Mouse (Mus musculus) liver, embryonic 15.5 days (tissue): ENCODE results near the gene Sostdc1. TPM values are rescaled to one million over a fixed set of nuclear protein-coding genes. Genes with fewer than 3 reads are reported as not detected.

Experiments used
- ATAC-seq: fragments of 200-750 bp; cut with Nextera tagmentation; 2 replicates; pipeline ENCODE4 v1.8.0; 2017; ENCODE audit warnings: moderate number of reproducible peaks, mild to moderate bottlenecking, moderate library complexity; ENCODE audit not compliant: insufficient read depth
- H3K27ac ChIP-seq: fragments of 300-500 bp; sonication (generic); replicated peaks from 2 replicates; pipeline ENCODE4 v1.5.1; 2015; ENCODE audit warnings: mild to moderate bottlenecking, inconsistent platforms
- H3K27me3 ChIP-seq: fragments of 300-500 bp; sonication (generic); 2 replicates; pipeline ENCODE4 v1.6.1; 2015; ENCODE audit warnings: mild to moderate bottlenecking, inconsistent platforms
- H3K36me3 ChIP-seq: fragments of 300-500 bp; sonication (generic); replicated peaks from 2 replicates; pipeline ENCODE4 v1.6.1; 2015; ENCODE audit warnings: moderate library complexity, mild to moderate bottlenecking, inconsistent platforms
- H3K4me1 ChIP-seq: fragments of 300-500 bp; sonication (generic); replicated peaks from 2 replicates; pipeline ENCODE4 v1.6.1; 2015; ENCODE audit warnings: inconsistent platforms
- H3K4me2 ChIP-seq: fragments of 300-500 bp; sonication (generic); 2 replicates; pipeline ENCODE4 v1.6.1; 2015; ENCODE audit warnings: moderate library complexity, mild to moderate bottlenecking, inconsistent platforms
- H3K4me3 ChIP-seq: fragments of 300-500 bp; sonication (generic); replicated peaks from 2 replicates; pipeline ENCODE4 v1.5.1; 2015; ENCODE audit warnings: mild to moderate bottlenecking, inconsistent platforms
- H3K9ac ChIP-seq: fragments of 300-500 bp; sonication (generic); 2 replicates; pipeline ENCODE4 v1.6.1; 2015; ENCODE audit warnings: moderate library complexity, mild to moderate bottlenecking, inconsistent platforms
- H3K9me3 ChIP-seq: fragments of 300-500 bp; sonication (generic); replicated peaks from 2 replicates; pipeline ENCODE4 v1.6.1; 2016; ENCODE audit warnings: inconsistent platforms
- WGBS: fragments of 180-500 bp; shearing (Covaris S2); methylation state at CpG from one replicate; pipeline ENCODE4 v1.1.7; 2015; ENCODE audit warnings: mixed read lengths; ENCODE audit not compliant: insufficient replicate concordance; 5-methylcytosine and 5-hydroxymethylcytosine counted together
- polyA plus RNA-seq: library from polyadenylated mRNA; unstranded; fragments of >200 nt; fragmentation: Nextera tagmentation; extraction: Ambion mirVana; gene quantifications from 2 replicates; pipeline ENCODE4 v1.2.1, GENCODE M21; 2015

Gene Sostdc1
- polyA plus RNA-seq, 1 experiment from 2014 or later, result 0.13 TPM

DNA sequence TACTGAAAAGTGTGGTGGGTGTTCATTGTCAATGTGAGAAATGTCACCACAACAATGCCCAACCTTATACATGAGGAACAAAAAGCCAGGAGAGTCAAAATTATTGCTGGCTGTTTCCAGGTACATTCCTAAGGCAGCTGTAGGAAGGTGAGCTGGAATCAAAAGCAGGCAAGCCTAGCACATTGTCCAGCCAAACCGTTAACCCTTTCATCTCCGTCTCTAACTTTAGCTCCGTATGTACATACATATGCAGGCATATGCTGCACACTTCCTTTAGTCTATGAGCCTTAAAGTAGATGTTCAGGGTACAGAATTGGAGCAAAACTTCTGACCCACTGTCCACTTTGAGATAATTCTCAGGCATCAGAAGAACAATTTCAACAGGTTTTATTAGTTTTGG, 1.6 kb downstream of the Sostdc1 start:
- H3K36me3 ChIP-seq, result no peaks in the 10 kb centered on the region
- no peaks in the 10 kb centered on the region for H3K4me1 ChIP-seq
- no peak overlapping the region for H3K4me2 ChIP-seq
- H3K9ac ChIP-seq, result no peak overlapping the region
- peaks cover 28% of the 10 kb centered on the region for H3K27me3 ChIP-seq
- H3K4me3 ChIP-seq, result no peak overlapping the region
- no peak overlapping the region for H3K27ac ChIP-seq
- 75% methylated on average over 3 of the region's 3 CpGs for WGBS
- ATAC-seq, result no peak
- H3K9me3 ChIP-seq, result no peaks in the 10 kb centered on the region

- 58% methylated on average over 3 of the region's 3 CpGs for WGBS
- no peak for ATAC-seq
- H3K9me3 ChIP-seq, result no peaks in the 10 kb centered on the region
- H3K9ac ChIP-seq, result no peak overlapping the region
- H3K4me1 ChIP-seq, result no peaks in the 10 kb centered on the region
- H3K4me3 ChIP-seq, result no peak overlapping the region
- no peak overlapping the region for H3K4me2 ChIP-seq
- no peak overlapping the region for H3K27ac ChIP-seq
- H3K36me3 ChIP-seq, result no peaks in the 10 kb centered on the region
- H3K27me3 ChIP-seq, result peaks cover 28% of the 10 kb centered on the region
These were observed 2.1 kb downstream of the Sostdc1 start for GRCm38 (mm10) chr12:36316056-36316455.

DNA sequence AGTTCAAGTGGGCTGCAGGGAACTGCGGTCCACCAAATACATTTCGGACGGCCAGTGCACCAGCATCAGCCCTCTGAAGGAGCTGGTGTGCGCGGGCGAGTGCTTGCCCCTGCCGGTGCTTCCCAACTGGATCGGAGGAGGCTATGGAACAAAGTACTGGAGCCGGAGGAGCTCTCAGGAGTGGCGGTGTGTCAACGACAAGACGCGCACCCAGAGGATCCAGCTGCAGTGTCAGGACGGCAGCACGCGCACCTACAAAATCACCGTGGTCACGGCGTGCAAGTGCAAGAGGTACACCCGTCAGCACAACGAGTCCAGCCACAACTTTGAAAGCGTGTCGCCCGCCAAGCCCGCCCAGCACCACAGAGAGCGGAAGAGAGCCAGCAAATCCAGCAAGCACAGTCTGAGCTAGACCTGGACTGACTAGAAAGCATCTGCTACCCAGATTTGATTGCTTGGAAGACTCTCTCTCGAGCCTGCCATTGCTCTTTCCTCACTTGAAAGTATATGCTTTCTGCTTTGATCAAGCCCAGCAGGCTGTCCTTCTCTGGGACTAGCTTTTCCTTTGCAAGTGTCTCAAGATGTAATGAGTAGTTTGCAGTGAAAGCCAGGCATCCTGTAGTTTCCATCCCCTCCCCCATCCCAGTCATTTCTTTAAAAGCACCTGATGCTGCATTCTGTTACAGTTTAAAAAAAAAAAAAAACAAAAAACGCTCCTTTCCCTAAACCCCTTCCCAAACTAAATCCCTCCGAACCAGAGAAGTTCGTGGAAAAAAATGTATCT, 3.3 kb downstream of the Sostdc1 start:
- Histone ChIP-seq H3K9me3 (no peaks in the 10 kb centered on the region), H3K27ac (no peak overlapping the region), H3K27me3 (peaks cover 28% of the 10 kb centered on the region), H3K36me3 (no peaks in the 10 kb centered on the region), H3K4me3 (peak overlapping the region; percentile 34), H3K9ac (no peak overlapping the region), H3K4me2 (peak overlapping the region; percentile 61), H3K4me1 (no peaks in the 10 kb centered on the region)
- ATAC-seq, result no peak
- 6% methylated on average over 30 of the region's 30 CpGs for WGBS

DNA sequence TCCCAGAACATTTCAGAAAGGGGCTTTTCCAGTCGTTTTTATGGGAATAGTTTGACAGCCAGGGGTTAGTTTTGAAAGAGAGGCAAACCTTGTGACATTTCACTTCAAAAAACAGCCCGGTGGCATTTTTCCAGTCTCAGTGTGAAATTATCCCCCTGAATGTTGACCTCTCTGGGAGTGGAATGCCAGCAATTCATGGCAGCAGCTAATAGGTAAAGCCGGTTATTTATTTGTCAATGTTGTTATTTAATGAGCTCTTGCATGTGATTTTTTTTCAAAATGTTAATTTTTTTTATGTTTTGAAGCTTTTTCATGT, 3.8 kb downstream of the Sostdc1 start:
- no peak overlapping the region for H3K4me2 ChIP-seq
- ATAC-seq, result no peak
- H3K9me3 ChIP-seq, result no peaks in the 10 kb centered on the region
- no peak overlapping the region for H3K9ac ChIP-seq
- WGBS, result 30% methylated on average over 3 of the region's 3 CpGs
- H3K4me1 ChIP-seq, result no peaks in the 10 kb centered on the region
- no peak overlapping the region for H3K4me3 ChIP-seq
- peaks cover 28% of the 10 kb centered on the region for H3K27me3 ChIP-seq
- no peak overlapping the region for H3K27ac ChIP-seq
- H3K36me3 ChIP-seq, result no peaks in the 10 kb centered on the region

GRCm38 (mm10) chr12:36326101-36326521, 12.2 kb downstream of the Sostdc1 start:
- H3K9ac ChIP-seq, result no peak overlapping the region
- H3K36me3 ChIP-seq, result no peaks in the 10 kb centered on the region
- no peak overlapping the region for H3K4me3 ChIP-seq
- H3K4me2 ChIP-seq, result no peak overlapping the region
- 66% methylated on average over 4 of the region's 4 CpGs for WGBS
- no peaks in the 10 kb centered on the region for H3K9me3 ChIP-seq
- ATAC-seq, result no peak
- no peaks in the 10 kb centered on the region for H3K4me1 ChIP-seq
- H3K27ac ChIP-seq, result no peak overlapping the region
- H3K27me3 ChIP-seq, result no peaks in the 10 kb centered on the region

- no peaks in the 10 kb centered on the region for H3K9me3 ChIP-seq
- no peaks in the 10 kb centered on the region for H3K27me3 ChIP-seq
- H3K9ac ChIP-seq, result no peak overlapping the region
- ATAC-seq, result no peak
- no peaks in the 10 kb centered on the region for H3K4me1 ChIP-seq
- H3K4me3 ChIP-seq, result no peak overlapping the region
- no peak overlapping the region for H3K4me2 ChIP-seq
- no peak overlapping the region for H3K27ac ChIP-seq
- WGBS, result 50% methylated on average over 1 of the region's 1 CpGs
- no peaks in the 10 kb centered on the region for H3K36me3 ChIP-seq
These were observed 18.7 kb downstream of the Sostdc1 start for GRCm38 (mm10) chr12:36332676-36333075.

DNA sequence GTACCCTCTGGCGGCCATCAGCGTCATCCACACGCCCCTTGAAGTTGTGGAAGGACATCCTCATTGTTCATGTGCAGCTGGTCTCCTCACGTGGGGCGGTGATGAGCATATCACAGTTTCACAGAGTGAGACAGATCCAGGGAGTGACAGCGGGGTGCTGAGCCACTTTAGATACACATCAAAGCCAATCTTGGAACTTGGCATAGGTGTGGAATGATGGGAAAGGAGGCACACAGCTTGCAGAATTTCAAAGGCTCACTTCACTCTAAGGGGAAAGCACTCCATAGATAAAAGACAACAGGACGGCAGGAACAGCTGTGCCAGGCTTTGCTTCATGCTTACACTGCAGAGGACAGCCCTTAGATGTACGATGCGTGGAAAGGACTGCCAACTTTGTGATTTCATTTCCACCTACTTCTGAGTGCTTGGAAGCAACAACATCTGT, 19.9 kb downstream of the Sostdc1 start:
- WGBS, result 51% methylated on average over 9 of the region's 9 CpGs
- H3K9me3 ChIP-seq, result no peaks in the 10 kb centered on the region
- H3K27ac ChIP-seq, result no peak overlapping the region
- ATAC-seq, result no peak
- H3K9ac ChIP-seq, result no peak overlapping the region
- no peak overlapping the region for H3K4me2 ChIP-seq
- H3K4me1 ChIP-seq, result no peaks in the 10 kb centered on the region
- no peaks in the 10 kb centered on the region for H3K27me3 ChIP-seq
- no peaks in the 10 kb centered on the region for H3K36me3 ChIP-seq
- no peak overlapping the region for H3K4me3 ChIP-seq

DNA sequence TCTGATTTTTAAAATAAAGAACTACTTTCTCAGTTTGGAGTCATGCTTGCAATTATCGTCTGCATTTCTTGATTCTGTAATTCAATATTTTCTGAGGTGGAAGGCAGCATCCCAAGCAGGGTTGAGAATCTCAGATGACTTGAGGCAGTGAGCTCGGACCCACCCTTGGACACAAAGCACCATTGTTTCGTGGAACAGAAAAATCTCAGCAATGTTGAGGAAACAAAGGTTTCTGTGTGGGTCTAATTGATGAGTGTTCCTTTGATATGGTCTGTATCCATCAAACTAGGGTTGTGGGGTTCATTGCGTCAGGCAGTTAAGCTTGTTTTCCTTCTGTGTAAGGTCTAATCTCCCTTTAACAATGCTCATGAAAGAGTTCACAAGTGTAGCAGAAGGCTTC, 30.2 kb downstream of the Sostdc1 start:
- no peaks in the 10 kb centered on the region for H3K4me1 ChIP-seq
- no peaks in the 10 kb centered on the region for H3K36me3 ChIP-seq
- no peaks in the 10 kb centered on the region for H3K27me3 ChIP-seq
- WGBS, result 70% methylated on average over 4 of the region's 4 CpGs
- no peak overlapping the region for H3K4me3 ChIP-seq
- ATAC-seq, result no peak
- H3K27ac ChIP-seq, result no peak overlapping the region
- no peaks in the 10 kb centered on the region for H3K9me3 ChIP-seq
- H3K4me2 ChIP-seq, result no peak overlapping the region
- no peak overlapping the region for H3K9ac ChIP-seq

- H3K4me2 ChIP-seq, result no peak overlapping the region
- WGBS, result 63% methylated on average over 3 of the region's 3 CpGs
- no peaks in the 10 kb centered on the region for H3K27me3 ChIP-seq
- H3K4me1 ChIP-seq, result no peaks in the 10 kb centered on the region
- no peak overlapping the region for H3K27ac ChIP-seq
- no peaks in the 10 kb centered on the region for H3K36me3 ChIP-seq
- ATAC-seq, result no peak
- H3K9ac ChIP-seq, result no peak overlapping the region
- no peak overlapping the region for H3K4me3 ChIP-seq
- no peaks in the 10 kb centered on the region for H3K9me3 ChIP-seq
These were observed 46.1 kb downstream of the Sostdc1 start for GRCm38 (mm10) chr12:36360064-36360463.

DNA sequence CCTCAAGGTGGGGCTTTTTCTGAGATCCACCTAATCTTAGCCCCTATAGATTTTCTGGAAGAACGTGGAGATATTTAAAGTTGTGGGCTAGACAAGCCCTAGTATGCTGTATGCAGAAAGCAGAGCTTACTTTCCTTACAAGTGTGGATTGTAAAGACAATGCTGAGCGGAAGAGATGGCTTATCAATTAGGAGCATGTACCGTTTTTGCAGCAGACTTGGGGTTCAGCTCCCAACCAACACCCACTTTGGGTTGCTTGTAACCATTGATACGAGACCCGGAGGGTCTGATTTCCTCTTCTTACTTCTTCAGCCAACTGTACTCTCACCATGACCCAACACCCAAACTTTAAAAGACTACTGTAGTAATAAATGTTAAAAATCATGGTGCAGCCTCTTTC, 46.8 kb downstream of the Sostdc1 start:
- H3K36me3 ChIP-seq, result no peaks in the 10 kb centered on the region
- no peak overlapping the region for H3K4me2 ChIP-seq
- H3K9ac ChIP-seq, result no peak overlapping the region
- no peak overlapping the region for H3K4me3 ChIP-seq
- no peaks in the 10 kb centered on the region for H3K9me3 ChIP-seq
- H3K27me3 ChIP-seq, result no peaks in the 10 kb centered on the region
- 43% methylated on average over 5 of the region's 5 CpGs for WGBS
- no peaks in the 10 kb centered on the region for H3K4me1 ChIP-seq
- no peak for ATAC-seq
- no peak overlapping the region for H3K27ac ChIP-seq

GRCm38 (mm10) chr12:36364013-36364412, 50.1 kb downstream of the Sostdc1 start:
- no peak overlapping the region for H3K4me3 ChIP-seq
- no peaks in the 10 kb centered on the region for H3K27me3 ChIP-seq
- H3K4me1 ChIP-seq, result no peaks in the 10 kb centered on the region
- 68% methylated on average over 4 of the region's 4 CpGs for WGBS
- no peaks in the 10 kb centered on the region for H3K9me3 ChIP-seq
- no peak overlapping the region for H3K9ac ChIP-seq
- H3K4me2 ChIP-seq, result no peak overlapping the region
- no peak overlapping the region for H3K27ac ChIP-seq
- H3K36me3 ChIP-seq, result no peaks in the 10 kb centered on the region
- no peak for ATAC-seq
